Mouse (Mus musculus) megakaryocyte, adult 5-6 weeks (primary cell): ENCODE results near the gene Gm10799. TPM values are rescaled to one million over a fixed set of nuclear protein-coding genes. Genes with fewer than 3 reads are reported as not detected.
"Not testable (repeated sequence)": the region's sequence is repeated elsewhere in the genome, so short reads cannot be mapped to it uniquely, and the experiment has no call there.

Experiments
- ATAC-seq: 2 replicates; pipeline ENCODE4 v1.8.0; 2016; ENCODE audit warnings: mild to moderate bottlenecking, inconsistent platforms; ENCODE audit not compliant: poor library complexity, severe bottlenecking
- total RNA-seq, 2 experiments: library from RNA; stranded (forward) in 1 of 2; stranded (reverse) in 1 of 2; fragments of 153-499, 151-499 nt in 1 of 2; fragments of 221-1000, 200-1000 nt in 1 of 2; gene quantifications; 2 replicates each; pipeline versions ENCODE4 v1.2.3 to v1.2.4; 2015 to 2017

Gene Gm10799
- total RNA-seq, 2 experiments from 2014 or later: not detected

GRCm38 (mm10) chr2:104069704-104070185 is 1.4 kb upstream of the Gm10799 start, which contains the start of gene Cd59b:
Gene Cd59b (plus strand): TSS chr2:104069849.
- ATAC-seq: peak; percentile 94

DNA sequence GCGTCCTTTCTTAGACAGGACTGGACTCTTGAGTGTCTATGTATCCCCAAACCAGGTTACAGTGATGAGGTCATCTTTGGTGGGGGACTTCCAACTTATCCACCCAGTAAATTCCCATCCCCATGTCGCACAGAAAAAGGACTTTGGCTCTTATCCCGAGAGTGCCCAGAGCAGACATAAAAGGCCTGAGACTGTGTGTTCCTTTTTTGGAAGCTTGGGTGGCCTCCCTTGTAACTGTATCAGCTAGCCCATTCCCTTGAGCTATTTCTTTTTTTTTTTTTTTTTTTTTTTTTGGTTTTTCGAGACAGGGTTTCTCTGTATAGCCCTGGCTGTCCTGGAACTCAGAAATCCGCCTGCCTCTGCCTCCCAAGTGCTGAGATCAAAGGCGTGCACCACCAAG is 2.8 kb downstream of the Gm10799 start, which contains the start of gene Gm10912:
TSS of gene Gm10912 (plus strand) at position 301 of the 400 bp plus-strand sequence.
- not testable (repeated sequence) for ATAC-seq

DNA sequence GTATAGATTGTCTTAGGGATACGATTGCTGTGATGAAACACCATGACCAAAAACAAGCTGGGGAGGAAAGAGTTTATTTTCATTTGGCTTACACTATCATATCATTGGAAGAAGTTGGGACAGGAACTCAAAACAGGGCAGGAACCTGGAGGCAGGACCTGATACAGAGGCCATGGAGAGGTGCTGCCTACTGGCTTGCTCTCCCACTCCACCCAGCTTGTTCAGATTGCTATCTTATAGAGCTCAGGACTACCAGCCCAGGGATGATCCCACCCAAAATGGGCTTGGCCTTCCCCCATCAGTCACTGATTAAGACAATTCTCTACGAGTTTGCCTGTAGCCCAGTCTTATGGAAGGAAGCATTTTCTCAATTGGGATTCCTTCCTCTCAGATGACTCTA is 4.2 kb downstream of the Gm10799 start:
- no peak for ATAC-seq

GRCm38 (mm10) chr2:104062665-104063064 is 5.7 kb downstream of the Gm10799 start:
- no peak for ATAC-seq

GRCm38 (mm10) chr2:104060996-104061395 is 7.4 kb downstream of the Gm10799 start:
- no peak for ATAC-seq

DNA sequence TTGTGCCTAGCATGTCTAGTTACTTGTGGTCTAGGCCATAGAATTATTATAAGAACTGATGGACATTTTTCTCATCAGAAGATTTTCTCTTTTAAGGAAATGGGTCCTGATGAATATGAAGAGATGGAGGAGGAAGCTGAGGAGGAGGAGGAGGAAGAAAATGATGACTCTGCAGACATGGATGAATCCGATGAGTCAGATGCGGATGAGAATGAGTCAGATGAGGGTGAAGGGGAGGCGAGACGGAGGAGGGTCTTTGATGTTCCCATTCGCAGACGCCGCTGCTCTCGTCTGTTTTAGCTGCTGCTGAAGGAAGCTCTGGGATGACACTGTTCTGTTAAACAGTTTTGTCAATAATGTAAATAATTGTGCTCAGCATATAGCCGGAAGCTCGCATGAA is 8.6 kb downstream of the Gm10799 start:
- no peak for ATAC-seq

DNA sequence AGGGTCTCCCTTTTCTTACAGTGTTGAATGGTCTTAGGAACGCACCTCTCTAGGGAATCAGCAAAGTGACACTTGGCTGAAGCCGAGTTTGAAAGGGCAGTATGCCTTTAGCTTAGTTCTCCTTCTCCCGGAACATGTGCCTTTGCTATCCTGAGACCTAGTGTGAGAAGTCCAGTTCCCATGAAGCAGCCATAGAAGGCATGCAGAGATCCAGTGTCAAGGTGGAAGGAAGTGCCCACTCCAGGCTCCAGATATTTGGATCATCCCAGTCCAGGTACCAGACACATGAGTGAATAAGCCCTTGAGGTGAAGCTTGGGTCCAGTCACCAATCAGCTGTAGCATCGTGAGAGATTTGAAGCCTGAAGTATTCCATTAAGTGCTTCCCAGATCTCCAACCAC is 9.4 kb downstream of the Gm10799 start:
- ATAC-seq: no peak

DNA sequence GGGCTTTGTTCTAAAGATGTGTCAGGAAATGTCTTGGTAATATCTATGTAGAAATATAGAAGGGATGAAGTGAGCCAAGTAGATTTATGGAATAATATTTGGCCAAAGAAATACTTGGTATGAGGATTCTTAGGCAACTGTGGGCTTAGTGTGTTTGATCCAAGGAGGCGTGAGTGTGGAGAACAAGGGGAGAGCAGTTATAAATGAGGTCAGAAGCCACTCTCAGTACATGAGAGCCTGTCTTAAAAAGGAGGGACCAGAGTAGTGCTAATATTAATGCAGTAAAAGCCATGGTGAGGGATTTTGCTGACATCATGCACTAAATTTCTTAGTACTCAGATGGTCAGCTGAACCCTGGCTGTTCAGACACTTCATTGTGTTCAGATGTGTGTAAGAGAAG is 10.0 kb downstream of the Gm10799 start:
- ATAC-seq: no peak

GRCm38 (mm10) chr2:104044479-104045080 is 23.8 kb downstream of the Gm10799 start:
- no peak for ATAC-seq

DNA sequence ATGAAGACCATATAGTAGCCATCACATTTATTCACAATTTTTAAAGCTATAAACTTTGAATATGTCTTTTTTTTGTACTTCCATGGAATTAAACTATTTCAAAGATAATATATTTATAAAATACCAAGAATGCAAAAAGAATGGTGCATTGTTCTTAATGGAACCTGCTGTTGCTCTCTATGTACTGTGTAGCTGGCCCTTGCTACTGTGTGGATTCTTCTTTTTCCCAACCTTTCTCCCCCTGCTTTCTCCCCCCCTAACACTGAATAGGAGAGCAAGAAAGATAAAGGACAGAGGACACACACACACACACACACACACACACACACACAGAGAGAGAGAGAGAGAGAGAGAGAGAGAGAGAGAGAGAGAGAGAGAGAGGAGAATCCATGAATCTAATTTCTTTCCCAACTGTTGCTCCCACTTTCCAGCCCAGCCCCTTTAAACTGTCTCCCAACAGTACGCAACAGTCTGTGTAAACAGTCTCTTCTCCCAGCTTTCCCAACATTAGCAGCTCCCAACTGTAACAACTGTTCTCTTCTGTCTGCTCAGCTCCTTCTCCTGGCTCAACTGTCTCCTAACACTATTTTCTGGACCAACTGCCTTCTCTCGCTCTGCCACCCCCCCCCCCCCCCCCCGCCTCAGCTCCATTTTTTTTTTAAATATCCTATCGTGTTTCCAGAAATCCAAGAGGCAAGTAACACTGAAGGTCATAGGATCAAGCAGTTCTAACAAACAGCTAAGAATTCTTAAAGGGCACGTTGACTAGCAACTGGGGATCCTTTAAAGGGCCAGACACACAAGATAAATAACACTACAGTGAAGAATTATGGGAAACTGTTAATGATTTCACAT is 24.5 kb downstream of the Gm10799 start:
- ATAC-seq: no peak

DNA sequence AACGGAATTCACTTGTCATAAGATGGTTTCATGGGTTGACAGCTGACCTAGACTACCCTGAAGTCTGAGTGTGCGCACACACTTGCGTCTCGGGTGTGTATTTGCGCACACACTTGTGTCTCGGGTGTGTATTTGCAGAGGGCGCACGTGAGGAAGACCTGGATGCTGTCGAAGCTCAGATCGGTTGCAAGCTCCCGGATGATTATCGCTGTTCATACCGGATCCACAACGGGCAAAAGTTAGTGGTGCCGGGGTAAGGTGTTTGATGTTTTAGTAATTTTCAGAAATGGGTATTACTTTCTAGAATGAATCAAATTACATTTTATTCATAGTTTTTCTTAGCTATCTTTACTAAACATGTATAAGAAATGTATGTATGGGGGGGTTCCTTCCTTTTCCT is 25.6 kb downstream of the Gm10799 start:
- ATAC-seq: no peak

DNA sequence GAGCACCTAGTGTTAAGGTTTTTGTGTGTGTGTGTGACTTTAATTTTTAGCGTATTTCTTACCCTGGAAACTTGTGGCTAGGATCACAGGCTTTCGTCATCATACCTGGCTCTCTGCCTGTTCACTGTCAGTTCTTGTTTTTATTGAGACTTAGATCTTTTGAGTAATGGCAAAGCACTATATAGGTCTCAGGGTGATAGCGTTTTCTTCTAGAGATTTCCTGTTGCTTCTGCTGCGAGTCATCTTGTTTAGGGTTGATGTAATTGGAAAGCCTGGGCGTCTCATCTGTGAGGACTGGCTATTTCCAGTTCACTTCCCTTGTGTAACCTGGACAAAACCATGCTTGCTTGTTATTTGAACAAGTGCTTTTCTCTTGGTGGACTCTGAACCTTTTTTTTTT is 26.7 kb downstream of the Gm10799 start:
- ATAC-seq: no peak

DNA sequence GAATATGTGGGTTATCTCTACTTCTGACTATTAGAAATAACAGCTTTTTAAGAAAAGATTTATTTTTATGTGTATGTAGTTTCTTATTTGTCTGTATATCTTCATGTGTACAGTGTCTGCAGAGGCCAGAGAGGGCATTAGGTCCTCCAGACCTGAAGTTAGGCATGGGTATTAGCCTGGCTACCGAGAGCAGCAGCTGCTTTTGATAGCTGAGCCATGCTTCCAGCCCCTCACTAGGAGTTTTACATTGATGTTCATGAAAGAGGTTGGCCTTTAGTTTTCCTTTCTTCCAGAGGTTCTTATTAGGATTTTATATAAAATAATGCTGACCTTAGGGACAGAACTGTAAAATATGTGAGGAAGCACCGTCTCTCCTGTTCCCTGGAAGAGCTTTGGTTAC is 30.1 kb downstream of the Gm10799 start:
- ATAC-seq: no peak

GRCm38 (mm10) chr2:104036316-104036715 is 32.0 kb downstream of the Gm10799 start:
- no peak for ATAC-seq

DNA sequence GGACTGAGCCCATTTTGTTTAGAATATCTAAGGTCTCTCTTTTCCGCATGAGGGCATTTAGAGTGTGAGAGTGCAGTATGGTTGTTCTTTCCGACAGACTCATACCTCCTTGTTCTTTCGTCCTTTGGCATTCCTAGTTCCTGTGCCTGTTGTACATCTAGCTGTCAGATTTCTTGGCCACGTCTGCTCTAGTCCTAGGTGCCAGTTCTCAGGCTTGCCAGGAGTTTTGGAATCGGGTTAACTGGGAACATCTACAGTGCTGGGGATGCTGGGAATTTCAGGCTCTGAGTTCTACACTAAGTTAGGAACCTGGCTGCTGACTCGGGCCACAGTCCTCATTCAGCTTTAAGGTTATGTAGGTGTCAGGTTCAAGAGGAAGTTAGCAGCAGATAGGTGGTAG is 32.8 kb downstream of the Gm10799 start:
- no peak for ATAC-seq

- peak; percentile 82 for ATAC-seq
These were observed 33.4 kb downstream of the Gm10799 start for GRCm38 (mm10) chr2:104034832-104035472.

- no peak for ATAC-seq
These were observed 36.3 kb downstream of the Gm10799 start for GRCm38 (mm10) chr2:104032056-104032455.

DNA sequence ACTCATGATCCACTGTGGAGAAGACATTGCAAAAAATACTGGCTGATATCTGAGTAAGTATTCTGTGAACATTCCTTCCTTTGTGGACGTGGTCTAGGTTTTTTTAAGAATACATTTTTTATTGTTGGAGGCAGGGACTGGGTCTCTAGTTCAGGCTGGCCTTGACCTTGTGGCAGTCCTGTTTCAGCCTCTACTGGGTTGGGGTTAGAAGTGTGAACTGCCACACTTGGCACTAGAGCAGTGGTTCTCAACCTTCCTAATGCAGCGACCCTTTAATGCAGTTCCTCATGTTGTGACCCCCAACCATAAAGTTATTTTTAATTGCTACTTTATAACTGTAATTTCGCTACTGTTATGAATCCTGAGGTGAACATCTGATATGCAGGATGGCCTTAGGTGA is 38.0 kb downstream of the Gm10799 start:
- no peak for ATAC-seq

DNA sequence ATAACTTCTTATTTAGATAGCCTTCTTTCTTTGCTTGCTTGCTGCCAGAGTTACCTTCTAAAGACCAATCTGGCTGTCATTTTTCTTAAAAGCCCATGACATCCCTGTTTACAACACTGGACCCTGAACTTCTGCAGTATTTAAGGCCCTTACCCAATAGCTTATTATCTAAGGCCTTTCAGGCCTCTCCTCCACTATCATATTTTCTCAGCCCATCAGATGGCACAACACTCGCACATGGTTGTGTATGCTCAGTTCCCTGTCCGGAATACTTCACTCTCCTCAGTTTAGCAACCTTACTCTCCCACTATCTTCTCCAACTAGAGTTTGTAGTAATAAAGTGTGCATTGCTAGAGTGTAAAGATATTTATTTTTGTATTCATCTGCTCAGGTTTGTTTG is 39.3 kb downstream of the Gm10799 start:
- ATAC-seq: no peak

GRCm38 (mm10) chr2:104028139-104028723 is 40.1 kb downstream of the Gm10799 start, which contains the start of gene 4931422A03Rik:
Gene 4931422A03Rik (minus strand): TSS chr2:104028361.
- peak; percentile 45 for ATAC-seq
